Mouse (Mus musculus) activated CD4-positive, CD25-positive, alpha-beta regulatory T cell, adult 9 weeks (primary cell): Measurements from ENCODE around the gene Mycl. TPM values are rescaled to one million over a fixed set of nuclear protein-coding genes. Genes with fewer than 3 reads are reported as not detected.

ENCODE experiments used
- polyA plus RNA-seq: library from polyadenylated mRNA; unstranded; fragments of 100-300 nt; shearing (Covaris generic); gene quantifications from one replicate; pipeline ENCODE4 v1.2.1, GENCODE M21; 2017

Gene Mycl
- not detected for polyA plus RNA-seq

DNA sequence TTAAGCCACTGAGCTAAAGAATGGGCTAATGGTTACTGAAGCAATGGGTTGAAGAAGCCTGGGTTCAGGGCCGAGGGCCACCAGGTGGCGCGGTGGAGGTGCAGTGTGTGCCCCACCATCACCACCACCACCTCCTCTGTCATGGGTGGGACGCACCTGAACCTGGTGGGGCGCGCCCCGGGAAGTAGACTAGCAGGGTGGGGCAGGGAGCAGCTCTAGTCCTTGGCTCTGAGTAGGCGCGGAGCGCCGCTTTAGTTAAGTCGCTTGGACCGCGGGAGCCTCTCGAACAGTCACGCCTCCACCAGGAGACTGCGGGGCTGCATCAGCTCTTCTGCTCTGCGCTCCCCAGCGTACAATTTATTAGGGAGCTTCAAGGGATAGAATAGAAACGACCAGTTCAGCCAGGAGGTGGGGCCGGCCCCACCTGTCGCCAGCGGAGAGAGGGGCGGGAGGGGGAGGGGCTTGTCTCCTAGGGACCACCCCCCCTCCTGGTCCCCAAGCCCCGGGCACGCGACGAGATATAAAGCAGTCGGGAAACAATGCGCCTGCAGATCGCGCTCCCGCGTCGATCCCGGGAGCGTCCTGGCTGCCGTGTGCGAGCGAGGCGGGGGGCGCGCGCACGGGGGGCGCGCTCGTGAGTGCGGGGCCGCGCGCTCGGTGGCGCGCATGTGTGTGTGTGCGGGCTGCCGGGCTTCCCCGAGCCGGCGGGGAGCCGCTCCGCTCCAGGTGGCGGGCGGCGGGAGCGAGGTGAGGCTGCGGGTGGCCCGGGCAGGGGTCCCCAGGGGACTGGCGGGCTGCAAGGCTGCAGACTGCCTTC lies at the start of gene Mycl:
TSS of gene Mycl (plus strand) at position 249 of the 817 bp plus-strand sequence.

GRCm38 (mm10) chr4:122961100-122961567 lies 34.3 kb upstream of the Mycl start, which contains the start of gene Mfsd2a:
Mfsd2a (minus strand) TSS chr4:122961188.

GRCm38 (mm10) chr4:123016451-123016957 lies 21.1 kb downstream of the Mycl start, which contains the start of gene Trit1:
Trit1 (plus strand) TSS chr4:123016597.

Other genes starting within 250 kb of the Mycl start
- gene Ppt1, start 159.4 kb upstream of the Mycl start, polyA plus RNA-seq = 117 TPM
- 193 TPM for gene Cap1, start 109.6 kb upstream of the Mycl start, polyA plus RNA-seq
- 4.0 TPM for gene Mfsd2a, start 34.5 kb upstream of the Mycl start, polyA plus RNA-seq
- 26.3 TPM for gene Trit1, start 20.9 kb downstream of the Mycl start, polyA plus RNA-seq
- gene Bmp8b, start 109.5 kb downstream of the Mycl start, polyA plus RNA-seq = 0.15 TPM
- gene Oxct2b, start 120.6 kb downstream of the Mycl start, polyA plus RNA-seq = not detected
- 96.6 TPM for gene Ppie, start 144.3 kb downstream of the Mycl start, polyA plus RNA-seq
- gene Hpcal4, start 187.6 kb downstream of the Mycl start, polyA plus RNA-seq = not detected
- gene Nt5c1a, start 205.9 kb downstream of the Mycl start, polyA plus RNA-seq = not detected
- 0.12 TPM for gene Heyl, start 237.9 kb downstream of the Mycl start, polyA plus RNA-seq